ENCODE assay signal across 8 mouse cellular contexts in the genomic region with DNA sequence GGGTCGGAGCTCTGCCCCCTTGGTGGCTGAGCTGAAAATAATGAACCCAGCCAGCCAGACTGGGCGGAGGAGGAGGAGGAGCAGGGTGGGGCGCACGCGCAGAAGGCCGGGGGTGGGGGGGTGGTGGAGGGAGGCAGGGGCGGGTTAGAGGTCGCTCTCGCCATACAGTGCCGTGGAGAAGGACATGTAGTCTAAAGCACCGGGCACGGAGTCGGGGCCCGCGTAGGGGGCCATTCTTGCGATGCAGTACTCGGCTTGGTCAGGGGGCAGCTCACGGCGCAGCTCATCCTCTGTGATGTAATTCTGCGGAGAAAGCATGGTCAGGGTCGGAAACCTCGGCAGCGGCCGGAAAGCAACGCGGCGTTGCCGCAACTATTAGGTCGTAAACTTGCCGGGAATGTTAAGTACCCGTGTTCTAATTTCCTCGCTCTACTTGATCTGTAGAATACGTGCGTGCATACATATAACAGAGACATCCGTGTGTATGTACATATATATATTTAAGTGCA. TPM values are rescaled to one million over a fixed set of nuclear protein-coding genes. Genes with fewer than 3 reads are reported as not detected.
A peak's percentile ranks its signal among the peaks of the same experiment; 100 is the strongest.
DNase-seq lines count a peak whose midpoint lies in the region; ATAC-seq and TF ChIP-seq lines count a peak whose summit lies in the region.

No protein-coding gene starts in this region.

- peak overlapping the region; percentile 60 to 79 (median 69) for H3K4me3 ChIP-seq in CH12.LX (replicated peaks in 1 of 3; ENCODE audit: low read depth in 2 of 3, low read length in 2 of 3, poor library complexity in 1 of 3)
- H3K4me3 ChIP-seq in forebrain, postnatal 0 days (ENCODE audit: low read depth, low read length), result peak overlapping the region; percentile 44
- peak overlapping the region; percentile 68 for H3K4me3 ChIP-seq in layer of hippocampus, adult 2 months
- H3K4me3 ChIP-seq in lung, adult 2 months (replicated peaks; ENCODE audit: extremely low read depth, low read depth, low read length), result peak overlapping the region; percentile 76

- peak; percentile 85 for DNase-seq in CH12.LX (ENCODE audit: extremely low read depth)
- peak; percentile 88 for DNase-seq in cerebellum, adult 11 months
- peak; percentile 93 for DNase-seq in forebrain, postnatal 0 days
- peak; percentile 85 for DNase-seq in heart, postnatal 4 days
- DNase-seq in layer of hippocampus, adult 2 months (ENCODE audit: low spot score in 2 of 2), result peak; percentile 60 to 69
- peak; percentile 75 for DNase-seq in lung, adult 2 months
- peak; percentile 88 for DNase-seq in testis, postnatal 14 days (ENCODE audit: low spot score)

- no peak overlapping the region for H3K4me2 ChIP-seq in CH12.LX (ENCODE audit: insufficient read depth, low read depth, poor library complexity, severe bottlenecking)
- H3K4me2 ChIP-seq in forebrain, postnatal 0 days (ENCODE audit: low read depth), result peak overlapping the region; percentile 27

- 19% methylated on average over 35 of the region's 35 CpGs for WGBS in forebrain, postnatal 0 days
- WGBS in lung, adult 2 months, result 13% methylated on average over 34 of the region's 35 CpGs

- H3K27me3 ChIP-seq in CH12.LX (replicated peaks), result no peaks in the 10 kb centered on the region
- no peaks in the 10 kb centered on the region for H3K27me3 ChIP-seq in forebrain, postnatal 0 days (ENCODE audit: insufficient read depth, low read length)

- H3K4me1 ChIP-seq in CH12.LX (ENCODE audit: control insufficient read depth in 1 of 2, insufficient read depth in 2 of 2), result peaks cover 0 to 24% of the 10 kb centered on the region in 2 experiments; a peak in 3 of 4 replicates
- H3K4me1 ChIP-seq in forebrain, postnatal 0 days (ENCODE audit: insufficient read depth), result no peaks in the 10 kb centered on the region
- H3K4me1 ChIP-seq in lung, adult 2 months (ENCODE audit: control insufficient read depth, insufficient read depth, low read length), result no peaks in the 10 kb centered on the region

- H3K9me3 ChIP-seq in CH12.LX (replicated peaks; ENCODE audit: low read length), result no peaks in the 10 kb centered on the region
- H3K9me3 ChIP-seq in forebrain, postnatal 0 days (ENCODE audit: low read length), result no peaks in the 10 kb centered on the region

- H3K27ac ChIP-seq in CH12.LX (ENCODE audit: insufficient read depth, low read depth), result peak overlapping the region; percentile 45; the same call in 1 of the 2 replicates
- peak overlapping the region; percentile 74 for H3K27ac ChIP-seq in forebrain, postnatal 0 days (ENCODE audit: low read depth, low read length)
- H3K27ac ChIP-seq in layer of hippocampus, adult 2 months, result peak overlapping the region; percentile 94

- 0 out of 4 replicates have a peak, but pooled peaks of 1 of the 2 experiments have one; percentile 9 for TF ChIP-seq CTCF in CH12.LX (conservative IDR thresholded peaks at IDR 0.05 in 1 of 2, IDR thresholded peaks at IDR 0.05 in 1 of 2; ENCODE audit: low read depth in 2 of 2, low read length in 2 of 2)
- 0 out of 2 replicates have a peak, but pooled peaks have one; percentile 11 for TF ChIP-seq CTCF in forebrain, postnatal 0 days (IDR thresholded peaks at IDR 0.05; ENCODE audit: low read depth)
- TF ChIP-seq CTCF in layer of hippocampus, adult 2 months (conservative IDR thresholded peaks at IDR 0.05), result no peak; the same call in 1 of the 2 replicates
- no peak for TF ChIP-seq CTCF in lung, adult 2 months (IDR thresholded peaks at IDR 0.05; ENCODE audit: insufficient read depth, low read length)

- no peak for TF ChIP-seq RAD21 in CH12.LX (IDR thresholded peaks at IDR 0.05; ENCODE audit: low read depth, low read length)

- no peaks in the 10 kb centered on the region for H3K79me2 ChIP-seq in CH12.LX (replicated peaks; ENCODE audit: control insufficient read depth, extremely low read depth, insufficient read depth, poor library complexity, severe bottlenecking)

- peaks cover 0 to 24% of the 10 kb centered on the region in 2 experiments for H3K36me3 ChIP-seq in CH12.LX (replicated peaks in 1 of 2; ENCODE audit: control insufficient read depth in 1 of 2, insufficient read depth in 1 of 2, low read length in 1 of 2)
- H3K36me3 ChIP-seq in forebrain, postnatal 0 days (ENCODE audit: insufficient read depth), result peaks cover 29% of the 10 kb centered on the region

- peak; percentile 87 for TF ChIP-seq POLR2A in CH12.LX (IDR thresholded peaks at IDR 0.05; ENCODE audit: low read depth, low read length)
- TF ChIP-seq POLR2A in lung, adult 2 months (IDR thresholded peaks at IDR 0.05; ENCODE audit: borderline replicate concordance, extremely low read depth, low read depth, low read length), result no peak

- in situ Hi-C loops in CH12.LX (cut with MboI; ENCODE audit: low pct_ligation_motif_present, low pct_unique_long_range_greater_than_20kb, low sequenced_read_pairs), result loop anchor here (25.0 kb wide), 1 partner anchor 419 kb away; no protein-coding TSS in a partner anchor

- ATAC-seq in forebrain, postnatal 0 days, result peak; percentile 92
- peak; percentile 64 for ATAC-seq in neutrophil, adult 5-6 weeks (ENCODE audit: extremely low read depth, insufficient number of reproducible peaks, low FRiP score, poor library complexity, severe bottlenecking)

- dilution Hi-C loops in CH12.LX (cut with MboI; ENCODE audit: extremely low pct_ligation_motif_present, extremely low pct_unique_long_range_greater_than_20kb, low sequenced_read_pairs), result no loop called here

- TF ChIP-seq EP300 in CH12.LX (IDR thresholded peaks at IDR 0.05; ENCODE audit: low read length), result no peak

- H3K9ac ChIP-seq in CH12.LX (ENCODE audit: insufficient read depth, low read depth), result peak overlapping the region; percentile 67; the same call in 1 of the 2 replicates
- peak overlapping the region; percentile 53 for H3K9ac ChIP-seq in forebrain, postnatal 0 days

TF ChIP-seq in CH12.LX, 34 proteins besides CTCF, POLR2A, EP300 and RAD21 (continues in another document):
- TF ChIP-seq ZC3H11A (IDR thresholded peaks at IDR 0.05; ENCODE audit: low read depth, low read length), result no peak
- no peak for TF ChIP-seq UBTF (IDR thresholded peaks at IDR 0.05; ENCODE audit: low read depth, low read length)
- no peak for TF ChIP-seq ZNF384 (IDR thresholded peaks at IDR 0.05; ENCODE audit: low read depth, low read length)
- no peak for TF ChIP-seq CHD1 (IDR thresholded peaks at IDR 0.05; ENCODE audit: low read depth, low read length)
- TF ChIP-seq E2F4 (IDR thresholded peaks at IDR 0.05; ENCODE audit: insufficient replicate concordance, low read depth, low read length), result no peak
- no peak for TF ChIP-seq SMC3 (IDR thresholded peaks at IDR 0.05; ENCODE audit: low read depth, low read length)
- peak; percentile 71; the same call in 1 of the 2 replicates for TF ChIP-seq NRF1 (IDR thresholded peaks at IDR 0.05; ENCODE audit: low read depth, low read length)
- peak; percentile 92 for TF ChIP-seq MXI1 (IDR thresholded peaks at IDR 0.05; ENCODE audit: low read depth, low read length)
- peak; percentile 59 for TF ChIP-seq SIN3A (IDR thresholded peaks at IDR 0.05; ENCODE audit: low read length)
- TF ChIP-seq MYC (IDR thresholded peaks at IDR 0.05; ENCODE audit: low read depth, low read length), result peak; percentile 98
- 0 out of 2 replicates have a peak, but pooled peaks have one; percentile 45 for TF ChIP-seq MAZ (IDR thresholded peaks at IDR 0.05; ENCODE audit: low read depth, low read length)
- TF ChIP-seq MAFK (IDR thresholded peaks at IDR 0.05; ENCODE audit: insufficient replicate concordance, low read length), result no peak
- no peak for TF ChIP-seq USF1 (IDR thresholded peaks at IDR 0.05; ENCODE audit: low read depth, low read length)
- no peak for TF ChIP-seq JUN (IDR thresholded peaks at IDR 0.05; ENCODE audit: insufficient read depth, low read depth, low read length)
- no peak for TF ChIP-seq BHLHE40 (IDR thresholded peaks at IDR 0.05; ENCODE audit: low read depth, low read length)
- peak; percentile 87 for TF ChIP-seq TBP (conservative IDR thresholded peaks at IDR 0.05; ENCODE audit: low read depth, low read length)
- no peak for TF ChIP-seq ZKSCAN1 (IDR thresholded peaks at IDR 0.05; ENCODE audit: borderline replicate concordance, low read depth, low read length)
- no peak; the same call in 1 of the 2 replicates for TF ChIP-seq GABPA (IDR thresholded peaks at IDR 0.05; ENCODE audit: insufficient replicate concordance, low read depth, low read length)
- no peak for TF ChIP-seq ETS1 (conservative IDR thresholded peaks at IDR 0.05; ENCODE audit: low read depth, low read length)
- TF ChIP-seq MAX (IDR thresholded peaks at IDR 0.05; ENCODE audit: low read length), result peak; percentile 96
- TF ChIP-seq USF2 (conservative IDR thresholded peaks at IDR 0.05; ENCODE audit: low read depth, low read length), result no peak
- TF ChIP-seq ELF1 (IDR thresholded peaks at IDR 0.05; ENCODE audit: low read depth, low read length), result 0 out of 2 replicates have a peak, but pooled peaks have one; percentile 16
- TF ChIP-seq POLR2AphosphoS2 (IDR thresholded peaks at IDR 0.05; ENCODE audit: low read depth, low read length), result no peak
- peak; percentile 77 for TF ChIP-seq TCF12 (IDR thresholded peaks at IDR 0.05; ENCODE audit: low read depth, low read length)
- TF ChIP-seq NELFE (IDR thresholded peaks at IDR 0.05; ENCODE audit: low read depth, low read length), result peak; percentile 38; the same call in 1 of the 2 replicates
- peak; percentile 72 for TF ChIP-seq ZMIZ1 (IDR thresholded peaks at IDR 0.05; ENCODE audit: low read depth, low read length)
- peak; percentile 86 for TF ChIP-seq HCFC1 (IDR thresholded peaks at IDR 0.05; ENCODE audit: low read depth, low read length)
- no peak for TF ChIP-seq PAX5 (IDR thresholded peaks at IDR 0.05; ENCODE audit: low read length)
- TF ChIP-seq IRF4 (IDR thresholded peaks at IDR 0.05; ENCODE audit: low read depth, low read length), result no peak; the same call in 1 of the 2 replicates
- TF ChIP-seq CHD2 (IDR thresholded peaks at IDR 0.05; ENCODE audit: low read length), result 0 out of 2 replicates have a peak, but pooled peaks have one; percentile 15
- no peak; the same call in 1 of the 2 replicates for TF ChIP-seq MEF2A (IDR thresholded peaks at IDR 0.05; ENCODE audit: borderline replicate concordance, low read depth, low read length)
- TF ChIP-seq RCOR1 (conservative IDR thresholded peaks at IDR 0.05; ENCODE audit: low read depth, low read length), result no peak

RNA-seq across cellular contexts. Expression of a gene that starts 55.4 kb away (rescaled TPM):
- total RNA-seq in CH12.LX (2012; rRNA removed) (42.3 and 50.7 TPM in 2 replicates), CH12.LX (2014; rRNA removed) (26.2 and 32.7 TPM in 2 replicates)
- 175 and 192 TPM in 2 replicates for polyA plus RNA-seq in CH12.LX (2012; ENCODE audit: insufficient read length, low read depth)
- total RNA-seq in forebrain, postnatal 0 days (2014; rRNA removed), result 15.3 and 24.1 TPM in 2 replicates
- polyA plus RNA-seq in forebrain, postnatal 0 days (2015; fragmentation: Nextera tagmentation; extraction: Ambion mirVana), result 37.0 and 43.8 TPM in 2 replicates
- 100 to 1,000 TPM; 174 to 188 TPM for total RNA-seq in heart, postnatal 4 days (2021)
- 10 to 100 TPM; 35.2 to 39.4 TPM for total RNA-seq in layer of hippocampus, adult 2 months (2021)
- 261 and 286 TPM in 2 replicates for polyA plus RNA-seq in lung, adult 2 months (2012; rRNA removed)
- 142 and 166 TPM in 2 replicates for total RNA-seq in neutrophil, adult 5-6 weeks (2017)

Comparison
In these comparisons a context has a peak if more than half of its experiments do, and no peak if none do; other contexts are left out.
1. Peak in every context shown above with its lines: DNase-seq, ATAC-seq, H3K4me3 ChIP-seq and H3K27ac ChIP-seq.